Mouse (Mus musculus) heart, postnatal 0 days (tissue): ENCODE data around the gene Plekhm2.

ENCODE experiments used
- CTCF ChIP-seq: IDR thresholded peaks from 2 replicates; pipeline ENCODE4 v1.5.1; 2016; ENCODE audit warnings: antibody characterized with exemption, control low read depth, low read depth
- EP300 ChIP-seq: IDR thresholded peaks from 2 replicates; pipeline ENCODE4 v1.6.1; 2016; ENCODE audit warnings: antibody characterized with exemption, low read depth

GRCm38 (mm10) chr4:141604493-141604892, 60.2 kb downstream of the Plekhm2 start:
- no peak for TF ChIP-seq CTCF
- no peak for TF ChIP-seq EP300
